Mouse (Mus musculus): ENCODE data around the gene Tln1. TPM values are rescaled to one million over a fixed set of nuclear protein-coding genes. Genes with fewer than 3 reads are reported as not detected.

Gene Tln1
- total and polyA plus RNA-seq, 3 experiments: 22.3 to 59.3 (median 50.1) TPM

GRCm38 (mm10) chr4:43509109-43509508, 53.4 kb downstream of the Tln1 start:
- Histone ChIP-seq H3K4me2 (ENCODE audit: insufficient read depth, low read depth, poor library complexity, severe bottlenecking) (no peak overlapping the region), H3K4me3 (replicated peaks in 1 of 3; ENCODE audit: low read depth in 2 of 3, low read length in 2 of 3, poor library complexity in 1 of 3) (no peak overlapping the region), H3K4me1 (ENCODE audit: control insufficient read depth in 1 of 2, insufficient read depth in 2 of 2) (no peaks in the 10 kb centered on the region), H3K27me3 (replicated peaks) (peaks cover 88% of the 10 kb centered on the region), H3K9me3 (replicated peaks; ENCODE audit: low read length) (no peaks in the 10 kb centered on the region), H3K36me3 (replicated peaks in 1 of 2; ENCODE audit: control insufficient read depth in 1 of 2, insufficient read depth in 1 of 2, low read length in 1 of 2) (no peaks in the 10 kb centered on the region), H3K9ac (ENCODE audit: insufficient read depth, low read depth) (no peak overlapping the region), H3K79me2 (replicated peaks; ENCODE audit: control insufficient read depth, extremely low read depth, insufficient read depth, poor library complexity, severe bottlenecking) (no peaks in the 10 kb centered on the region), H3K27ac (ENCODE audit: insufficient read depth, low read depth) (no peak overlapping the region)
- dilution Hi-C loops (cut with MboI; ENCODE audit: extremely low pct_ligation_motif_present, extremely low pct_unique_long_range_greater_than_20kb, low sequenced_read_pairs) (no loop called here), in situ Hi-C loops (cut with MboI; ENCODE audit: low pct_ligation_motif_present, low pct_unique_long_range_greater_than_20kb, low sequenced_read_pairs) (no loop called here)
- DNase-seq (ENCODE audit: extremely low read depth): no peak
- no peak for TF ChIP-seq RAD21 (IDR thresholded peaks at IDR 0.05; ENCODE audit: low read depth, low read length)
- TF ChIP-seq CTCF (conservative IDR thresholded peaks at IDR 0.05 in 1 of 2, IDR thresholded peaks at IDR 0.05 in 1 of 2; ENCODE audit: low read depth in 2 of 2, low read length in 2 of 2): no peak
- no peak for TF ChIP-seq NELFE (IDR thresholded peaks at IDR 0.05; ENCODE audit: low read depth, low read length)
- no peak for TF ChIP-seq TCF12 (IDR thresholded peaks at IDR 0.05; ENCODE audit: low read depth, low read length)
- TF ChIP-seq ZMIZ1 (IDR thresholded peaks at IDR 0.05; ENCODE audit: low read depth, low read length): no peak
- no peak for TF ChIP-seq POLR2AphosphoS2 (IDR thresholded peaks at IDR 0.05; ENCODE audit: low read depth, low read length)
- no peak for TF ChIP-seq IRF4 (IDR thresholded peaks at IDR 0.05; ENCODE audit: low read depth, low read length)
- TF ChIP-seq ELF1 (IDR thresholded peaks at IDR 0.05; ENCODE audit: low read depth, low read length): no peak
- no peak for TF ChIP-seq ZNF384 (IDR thresholded peaks at IDR 0.05; ENCODE audit: low read depth, low read length)
- no peak for TF ChIP-seq NRF1 (IDR thresholded peaks at IDR 0.05; ENCODE audit: low read depth, low read length)
- no peak for TF ChIP-seq USF2 (conservative IDR thresholded peaks at IDR 0.05; ENCODE audit: low read depth, low read length)
- TF ChIP-seq EP300 (IDR thresholded peaks at IDR 0.05; ENCODE audit: low read length): no peak
- no peak for TF ChIP-seq SIN3A (IDR thresholded peaks at IDR 0.05; ENCODE audit: low read length)
- no peak for TF ChIP-seq ZC3H11A (IDR thresholded peaks at IDR 0.05; ENCODE audit: low read depth, low read length)
- TF ChIP-seq USF1 (IDR thresholded peaks at IDR 0.05; ENCODE audit: low read depth, low read length): no peak
- no peak for TF ChIP-seq GABPA (IDR thresholded peaks at IDR 0.05; ENCODE audit: insufficient replicate concordance, low read depth, low read length)
- no peak for TF ChIP-seq JUND (conservative IDR thresholded peaks at IDR 0.05; ENCODE audit: low read depth, low read length)

- no peaks in the 10 kb centered on the region for H3K36me3 ChIP-seq (replicated peaks in 1 of 2; ENCODE audit: control insufficient read depth in 1 of 2, insufficient read depth in 1 of 2, low read length in 1 of 2)
- no peak for DNase-seq (ENCODE audit: extremely low read depth)
- no peaks in the 10 kb centered on the region for H3K79me2 ChIP-seq (replicated peaks; ENCODE audit: control insufficient read depth, extremely low read depth, insufficient read depth, poor library complexity, severe bottlenecking)
- H3K9me3 ChIP-seq (replicated peaks; ENCODE audit: low read length): no peaks in the 10 kb centered on the region
- no peaks in the 10 kb centered on the region for H3K4me1 ChIP-seq (ENCODE audit: control insufficient read depth in 1 of 2, insufficient read depth in 2 of 2)
- TF ChIP-seq SMC3 (IDR thresholded peaks at IDR 0.05; ENCODE audit: low read depth, low read length) (no peak), RCOR1 (conservative IDR thresholded peaks at IDR 0.05; ENCODE audit: low read depth, low read length) (no peak), ZC3H11A (IDR thresholded peaks at IDR 0.05; ENCODE audit: low read depth, low read length) (no peak), CHD1 (IDR thresholded peaks at IDR 0.05; ENCODE audit: low read depth, low read length) (no peak), SIN3A (IDR thresholded peaks at IDR 0.05; ENCODE audit: low read length) (no peak), ZMIZ1 (IDR thresholded peaks at IDR 0.05; ENCODE audit: low read depth, low read length) (no peak), NELFE (IDR thresholded peaks at IDR 0.05; ENCODE audit: low read depth, low read length) (no peak), TCF12 (IDR thresholded peaks at IDR 0.05; ENCODE audit: low read depth, low read length) (no peak), ZKSCAN1 (IDR thresholded peaks at IDR 0.05; ENCODE audit: borderline replicate concordance, low read depth, low read length) (no peak), HCFC1 (IDR thresholded peaks at IDR 0.05; ENCODE audit: low read depth, low read length) (no peak), MEF2A (IDR thresholded peaks at IDR 0.05; ENCODE audit: borderline replicate concordance, low read depth, low read length) (no peak), USF1 (IDR thresholded peaks at IDR 0.05; ENCODE audit: low read depth, low read length) (no peak), E2F4 (IDR thresholded peaks at IDR 0.05; ENCODE audit: insufficient replicate concordance, low read depth, low read length) (no peak), PAX5 (IDR thresholded peaks at IDR 0.05; ENCODE audit: low read length) (no peak), MAX (IDR thresholded peaks at IDR 0.05; ENCODE audit: low read length) (no peak), MAZ (IDR thresholded peaks at IDR 0.05; ENCODE audit: low read depth, low read length) (no peak)
- H3K27me3 ChIP-seq (replicated peaks): peaks cover 88% of the 10 kb centered on the region
- in situ Hi-C loops (cut with MboI; ENCODE audit: low pct_ligation_motif_present, low pct_unique_long_range_greater_than_20kb, low sequenced_read_pairs) (no loop called here), dilution Hi-C loops (cut with MboI; ENCODE audit: extremely low pct_ligation_motif_present, extremely low pct_unique_long_range_greater_than_20kb, low sequenced_read_pairs) (no loop called here)
- no peak overlapping the region for H3K27ac ChIP-seq (ENCODE audit: insufficient read depth, low read depth)
- H3K4me2 ChIP-seq (ENCODE audit: insufficient read depth, low read depth, poor library complexity, severe bottlenecking): peak overlapping the region; percentile 18; the same call in 1 of the 2 replicates
- no peak overlapping the region for H3K9ac ChIP-seq (ENCODE audit: insufficient read depth, low read depth)
- H3K4me3 ChIP-seq (replicated peaks in 1 of 3; ENCODE audit: low read depth in 2 of 3, low read length in 2 of 3, poor library complexity in 1 of 3): no peak overlapping the region
Observed at GRCm38 (mm10) chr4:43508666-43508997, 53.9 kb downstream of the Tln1 start.
